Mouse (Mus musculus): ENCODE measurements at regions not wholly inside any gene's neighbourhood (a gene's known extent, or its start where the extent isn't known, plus 50 kb on each side); places are given as distances from the start of the nearest gene placed in this dataset.

- TF ChIP-seq CTCF (conservative IDR thresholded peaks at IDR 0.05; ENCODE audit: low read length) (no peak), NANOG (IDR thresholded peaks at IDR 0.05; ENCODE audit: borderline replicate concordance, low read length) (no peak), POU5F1 (IDR thresholded peaks at IDR 0.05; ENCODE audit: borderline replicate concordance, low read length) (no peak)
Measured at GRCm38 (mm10) chr7:138657076-138657475, 188.8 kb upstream of the Ppp2r2d start.
